Mouse (Mus musculus) heart, embryonic 10.5 days (tissue): ENCODE data around the gene Usp8. TPM values are rescaled to one million over a fixed set of nuclear protein-coding genes. Genes with fewer than 3 reads are reported as not detected.

ENCODE experiments used
- DNase-seq: peaks from one replicate; pipeline ENCODE4 v3.0.0-alpha.2; 2017; ENCODE audit warnings: low spot score
- H3K27ac ChIP-seq: fragments of 300-500 bp; sonication (generic); 2 replicates; pipeline ENCODE4 v1.5.1; 2016; ENCODE audit warnings: mild to moderate bottlenecking
- H3K27me3 ChIP-seq: fragments of 300-500 bp; sonication (generic); 2 replicates; pipeline ENCODE4 v1.6.1; 2016; ENCODE audit warnings: mild to moderate bottlenecking; ENCODE audit not compliant: poor library complexity, insufficient read depth, severe bottlenecking
- H3K36me3 ChIP-seq: fragments of 300-500 bp; sonication (generic); 2 replicates; pipeline ENCODE4 v1.6.1; 2016; ENCODE audit warnings: mild to moderate bottlenecking, moderate library complexity
- H3K4me1 ChIP-seq: fragments of 300-500 bp; sonication (generic); 2 replicates; pipeline ENCODE4 v1.6.1; 2016; ENCODE audit warnings: mild to moderate bottlenecking
- H3K4me3 ChIP-seq: fragments of 300-500 bp; sonication (generic); 2 replicates; pipeline ENCODE4 v1.5.1; 2016; ENCODE audit warnings: mild to moderate bottlenecking, moderate library complexity
- H3K9me3 ChIP-seq: fragments of 300-500 bp; sonication (generic); 2 replicates; pipeline ENCODE4 v1.6.1; 2016; ENCODE audit warnings: mild to moderate bottlenecking, moderate library complexity
- WGBS: fragments of 180-500 bp; shearing (Covaris S2); methylation state at CpG from one replicate; pipeline ENCODE4 v1.1.7; 2016; 5-methylcytosine and 5-hydroxymethylcytosine counted together
- polyA plus RNA-seq: library from polyadenylated mRNA; unstranded; fragments of >200 nt; fragmentation: Nextera tagmentation; extraction: Ambion mirVana; gene quantifications from 2 replicates; pipeline ENCODE4 v1.2.1, GENCODE M21; 2016

Usp8 gene
- polyA plus RNA-seq, 1 experiment from 2014 or later = 42.4 TPM

DNA sequence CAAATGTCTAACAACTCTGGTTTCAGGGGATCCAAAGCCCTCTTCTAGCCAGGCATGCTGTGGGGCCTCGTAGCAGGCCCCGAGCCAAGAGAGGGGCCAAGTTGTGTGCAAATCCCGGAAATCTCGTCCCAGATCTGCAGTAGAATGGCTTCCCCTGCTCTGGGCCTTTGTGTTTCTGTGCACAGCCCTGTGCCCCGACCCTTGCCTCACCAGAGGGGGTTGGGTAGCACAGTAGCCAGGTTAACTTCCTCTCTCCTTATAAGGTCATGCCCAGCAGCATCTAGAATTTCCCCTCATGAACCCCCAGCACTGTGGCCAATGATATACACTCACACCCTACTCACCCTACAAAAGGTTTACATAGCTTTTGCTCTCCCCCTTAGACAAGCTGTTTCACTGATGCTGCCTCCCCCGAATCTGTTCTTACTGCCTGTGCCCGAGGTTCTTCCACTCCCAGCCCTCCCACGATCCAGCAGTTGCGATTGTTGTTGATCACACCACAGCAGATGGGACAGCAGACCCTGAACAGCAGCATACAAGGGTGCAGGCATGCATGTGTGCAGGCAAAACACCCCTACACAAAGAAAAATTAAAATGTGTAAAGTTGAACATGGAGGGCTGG, 80.7 kb downstream of the Usp8 start:
- no peak for DNase-seq
- WGBS = 58% methylated on average over 9 of the region's 9 CpGs
- Histone ChIP-seq H3K4me1 (peaks cover 7% of the 10 kb centered on the region; the same call in 1 of the 2 replicates), H3K9me3 (no peaks in the 10 kb centered on the region), H3K4me3 (no peak overlapping the region), H3K36me3 (peaks cover 34% of the 10 kb centered on the region), H3K27ac (peak overlapping the region; percentile 25; the same call in 1 of the 2 replicates), H3K27me3 (no peaks in the 10 kb centered on the region)

GRCm38 (mm10) chr2:126792611-126793010, 85.5 kb downstream of the Usp8 start:
- H3K4me3 ChIP-seq = no peak overlapping the region
- no peaks in the 10 kb centered on the region for H3K9me3 ChIP-seq
- peaks cover 6% of the 10 kb centered on the region; the same call in 1 of the 2 replicates for H3K4me1 ChIP-seq
- no peaks in the 10 kb centered on the region for H3K27me3 ChIP-seq
- WGBS = 80% methylated on average over 5 of the region's 5 CpGs
- no peak for DNase-seq
- H3K27ac ChIP-seq = no peak overlapping the region
- H3K36me3 ChIP-seq = peaks cover 77% of the 10 kb centered on the region

- no peak for DNase-seq
- no peak overlapping the region for H3K27ac ChIP-seq
- no peak overlapping the region for H3K4me3 ChIP-seq
- H3K36me3 ChIP-seq = peaks cover 89% of the 10 kb centered on the region
- H3K4me1 ChIP-seq = no peaks in the 10 kb centered on the region
- H3K9me3 ChIP-seq = no peaks in the 10 kb centered on the region
- WGBS = 75% methylated on average over 3 of the region's 3 CpGs
- no peaks in the 10 kb centered on the region for H3K27me3 ChIP-seq
Observed at GRCm38 (mm10) chr2:126795708-126796107, 88.6 kb downstream of the Usp8 start.

DNA sequence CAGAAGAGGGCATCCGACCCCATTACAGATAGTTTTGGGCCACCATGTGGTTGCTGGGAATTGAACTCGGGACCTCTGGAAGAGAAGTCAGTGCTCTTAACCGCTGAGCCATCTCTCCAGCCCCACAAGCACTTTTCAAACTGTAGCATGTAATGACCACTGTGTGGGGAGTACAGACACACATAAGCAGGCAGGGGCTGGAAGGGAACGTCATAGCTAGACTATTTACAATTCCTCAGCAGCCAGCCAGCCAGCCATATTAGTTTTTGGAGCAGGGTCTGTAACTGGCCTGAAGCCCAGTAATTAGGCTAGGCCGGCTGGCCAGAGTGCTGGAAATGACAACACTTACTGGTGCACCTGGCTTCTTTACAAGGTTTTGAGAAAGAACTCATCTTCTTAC, 91.3 kb downstream of the Usp8 start:
- no peaks in the 10 kb centered on the region for H3K27me3 ChIP-seq
- H3K27ac ChIP-seq = no peak overlapping the region
- no peaks in the 10 kb centered on the region for H3K9me3 ChIP-seq
- H3K36me3 ChIP-seq = peaks cover 84% of the 10 kb centered on the region
- DNase-seq = no peak
- no peaks in the 10 kb centered on the region for H3K4me1 ChIP-seq
- no peak overlapping the region for H3K4me3 ChIP-seq
- 92% methylated on average over 5 of the region's 5 CpGs for WGBS

DNA sequence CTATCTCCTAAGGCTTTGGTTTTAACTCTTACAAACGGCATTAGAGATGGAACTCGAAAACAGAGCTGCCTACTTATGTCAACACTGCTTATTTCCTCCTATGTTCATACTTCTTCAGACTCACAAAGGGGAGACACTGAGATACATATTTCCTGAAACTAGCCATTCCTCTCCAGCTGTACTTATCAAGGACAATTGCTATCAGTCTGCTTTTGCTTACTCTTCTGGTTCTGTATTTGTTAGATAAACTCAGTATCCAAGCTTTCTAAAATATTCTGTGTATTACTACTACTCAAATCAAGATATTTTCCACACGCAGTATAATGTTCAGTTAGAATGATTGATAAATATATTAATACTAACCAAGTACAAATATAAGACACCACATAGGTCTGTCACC, 94.9 kb downstream of the Usp8 start:
- WGBS = 82% methylated on average over 3 of the region's 3 CpGs
- Histone ChIP-seq H3K4me3 (no peak overlapping the region), H3K9me3 (no peaks in the 10 kb centered on the region), H3K27ac (no peak overlapping the region), H3K36me3 (peaks cover 78% of the 10 kb centered on the region), H3K4me1 (no peaks in the 10 kb centered on the region), H3K27me3 (no peaks in the 10 kb centered on the region)
- no peak for DNase-seq

Other genes starting within 250 kb of the Usp8 start
- gene Atp8b4, start 206.7 kb upstream of the Usp8 start, polyA plus RNA-seq = 0.05 and 0.15 TPM in 2 replicates
- 0.25 and 2.7 TPM in 2 replicates for gene Slc27a2, start 154.9 kb upstream of the Usp8 start, polyA plus RNA-seq
- gene Hdc, start 88.0 kb upstream of the Usp8 start, polyA plus RNA-seq = 3.5 and 4.1 TPM in 2 replicates
- 42.3 and 48.6 TPM in 2 replicates for gene Gabpb1, start 31.0 kb upstream of the Usp8 start, polyA plus RNA-seq
- 2.0 and 2.5 TPM in 2 replicates for gene Usp50, start 76.1 kb downstream of the Usp8 start, polyA plus RNA-seq
- 41.3 and 48.5 TPM in 2 replicates for gene Trpm7, start 168.9 kb downstream of the Usp8 start, polyA plus RNA-seq
- gene Sppl2a, start 225.9 kb downstream of the Usp8 start, polyA plus RNA-seq = 28.6 and 33.6 TPM in 2 replicates